Mouse (Mus musculus) heart, postnatal 4 days (tissue): ENCODE measurements around the gene Dip2a. TPM values are rescaled to one million over a fixed set of nuclear protein-coding genes. Genes with fewer than 3 reads are reported as not detected.

Source experiments
- DNase-seq: peaks from one replicate; pipeline ENCODE4 v3.0.0; 2021
- total RNA-seq, 2 experiments: library from RNA; stranded (reverse); gene quantifications; 2 replicates each; pipeline ENCODE4 v1.2.3; 2021

The Dip2a gene
- total RNA-seq, 2 experiments from 2014 or later: 28.4 to 31.6 TPM

DNA sequence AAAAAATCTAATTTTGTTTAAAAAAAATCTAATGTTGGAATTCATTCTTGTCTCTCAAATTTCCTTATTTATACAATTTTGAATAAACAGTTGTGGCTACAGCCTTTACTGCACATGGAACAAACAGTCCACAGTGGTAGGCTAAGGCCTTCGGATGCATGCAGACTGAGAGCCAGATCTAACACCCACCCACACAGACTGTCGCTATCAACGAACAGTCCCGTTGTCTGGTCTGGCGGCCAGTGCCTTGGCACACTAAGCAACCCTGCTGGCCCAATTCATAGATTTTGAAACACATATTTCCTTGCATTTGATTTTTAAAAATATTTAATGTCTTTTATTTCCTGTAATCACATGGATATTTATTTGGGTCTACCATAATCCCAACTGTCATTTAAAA, 45.0 kb downstream of the Dip2a start:
- no peak for DNase-seq

DNA sequence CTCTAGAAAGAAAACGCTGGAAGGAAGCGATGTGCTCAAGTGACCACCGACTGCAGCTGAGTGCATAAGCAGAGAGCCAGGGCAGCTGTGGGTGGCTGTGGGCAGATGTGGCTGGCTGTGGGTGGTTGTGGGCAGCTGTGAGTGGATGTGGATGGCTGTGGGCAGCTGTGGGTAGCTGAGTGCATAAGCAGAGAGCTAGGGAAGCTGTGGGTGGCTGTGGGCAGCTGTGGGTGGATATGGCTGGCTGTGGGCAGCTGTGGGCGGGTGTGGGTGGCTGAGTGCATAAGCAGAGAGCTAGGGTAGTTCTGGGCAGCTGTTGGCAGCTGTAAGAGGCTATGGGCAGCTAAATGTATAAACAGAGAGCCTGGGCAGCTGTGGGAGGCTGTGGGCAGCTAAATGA, 51.9 kb downstream of the Dip2a start:
- no peak for DNase-seq

DNA sequence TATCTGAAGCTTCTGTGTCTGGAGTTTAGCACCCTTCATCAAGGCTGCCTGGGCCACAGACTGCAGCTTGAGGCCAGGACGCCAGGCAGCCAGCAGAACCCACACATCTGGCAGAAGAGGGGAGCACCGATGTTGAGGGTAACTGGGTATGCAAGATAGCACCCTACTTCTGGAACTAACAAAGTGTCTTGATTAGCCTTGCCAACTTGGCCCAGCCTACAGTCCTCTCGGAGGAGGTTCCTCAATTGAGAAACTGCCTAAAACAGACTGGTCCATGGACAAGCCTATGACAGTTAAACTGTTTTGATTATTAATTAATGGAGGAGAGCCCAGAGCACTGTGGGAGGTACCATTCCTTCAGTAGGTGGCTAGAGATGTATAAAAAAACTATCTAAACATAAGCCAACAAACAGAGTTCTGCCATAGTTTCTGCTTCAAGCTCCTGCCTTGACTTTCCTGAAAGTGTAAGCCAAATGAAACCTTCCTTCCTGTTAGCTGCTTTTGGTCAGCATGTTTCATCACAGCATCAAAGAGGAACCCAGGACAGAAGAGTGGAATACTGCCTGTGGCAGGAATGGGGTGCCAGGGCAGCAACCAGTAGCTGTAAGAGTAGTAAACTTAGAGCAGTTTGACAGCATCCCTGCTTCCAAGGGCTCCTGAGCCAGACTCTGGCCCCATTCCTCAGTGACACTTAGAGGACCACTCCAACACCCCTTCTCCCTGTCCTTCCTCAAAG, 55.0 kb downstream of the Dip2a start:
- no peak for DNase-seq

DNA sequence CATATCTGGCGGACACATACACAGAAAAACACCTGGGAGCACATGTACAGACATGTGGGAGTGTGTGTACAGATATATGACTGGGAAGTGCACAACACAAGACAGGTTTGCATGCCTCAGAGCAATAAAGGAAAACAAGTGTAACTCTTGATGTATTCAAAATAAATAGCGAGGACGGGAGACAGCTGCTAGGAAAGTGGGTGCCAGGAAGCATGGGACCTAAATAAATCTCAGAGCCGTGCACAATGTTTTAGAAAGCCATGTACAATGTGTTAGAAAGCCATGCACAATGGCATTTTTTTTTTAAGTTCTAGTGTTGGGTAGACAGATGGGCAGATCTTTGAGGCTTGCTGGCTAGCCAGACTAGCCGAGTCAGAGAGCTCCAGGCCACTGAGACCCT, 56.0 kb downstream of the Dip2a start:
- no peak for DNase-seq

DNA sequence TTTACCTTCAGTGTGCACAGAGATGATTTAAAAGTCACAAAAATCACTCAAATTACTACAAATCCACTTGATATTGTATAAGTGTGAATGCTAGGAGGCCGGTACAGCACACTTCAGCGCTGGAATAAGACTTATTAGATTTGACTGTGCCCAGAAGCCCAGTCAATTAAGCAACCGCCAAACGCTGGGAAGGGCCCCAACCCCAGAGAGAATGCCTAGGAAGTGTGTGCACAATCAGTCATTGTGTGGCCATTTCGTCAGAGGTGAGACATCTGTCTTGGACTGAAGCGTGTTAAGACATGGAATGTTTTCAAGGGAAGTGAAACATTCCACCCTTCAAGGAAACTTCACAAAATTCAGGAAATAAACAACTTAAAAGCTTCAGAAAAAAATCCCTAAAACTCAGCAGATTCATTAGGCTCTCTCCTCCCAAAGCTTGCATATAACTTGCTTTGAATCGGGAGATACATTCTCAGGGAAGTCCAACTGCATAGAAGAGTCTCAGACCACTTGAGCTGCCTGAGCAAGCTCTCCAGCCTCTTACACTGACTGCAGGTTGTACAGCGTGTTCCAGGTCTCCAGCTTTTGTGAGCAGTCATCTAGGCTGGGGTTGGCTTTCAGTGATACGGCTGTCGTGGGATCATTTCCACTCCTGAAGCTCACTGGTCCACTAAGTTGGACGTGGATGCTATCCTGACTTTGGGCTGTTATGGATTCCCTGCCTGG, 56.7 kb downstream of the Dip2a start:
- DNase-seq: no peak

DNA sequence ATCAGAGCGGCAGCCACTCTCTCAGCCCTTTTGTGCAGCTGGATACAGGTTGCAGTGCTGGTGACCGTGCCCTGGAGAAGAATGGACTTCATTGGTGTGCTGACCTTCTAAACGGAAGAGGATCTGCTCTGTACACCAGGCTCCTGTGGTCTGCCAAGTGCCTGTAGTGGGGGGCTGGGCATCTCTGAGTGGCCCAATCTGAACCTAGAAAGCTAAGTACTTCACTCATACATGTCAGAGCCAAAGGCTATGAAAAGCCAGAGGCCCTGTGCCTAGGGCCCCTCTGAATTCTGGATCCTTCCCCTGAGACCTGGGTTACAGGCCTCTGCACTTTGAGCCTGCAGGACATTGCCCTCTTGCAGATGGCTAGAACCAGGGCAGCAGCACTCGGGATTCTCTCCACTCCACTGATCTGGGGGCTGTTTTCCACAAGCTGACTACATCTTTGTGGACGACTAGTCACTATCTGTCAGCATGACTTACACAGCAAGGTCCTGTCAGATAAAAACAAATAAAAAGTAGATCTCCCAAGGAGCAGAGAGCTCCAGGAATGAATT, 66.5 kb downstream of the Dip2a start:
- no peak for DNase-seq

DNA sequence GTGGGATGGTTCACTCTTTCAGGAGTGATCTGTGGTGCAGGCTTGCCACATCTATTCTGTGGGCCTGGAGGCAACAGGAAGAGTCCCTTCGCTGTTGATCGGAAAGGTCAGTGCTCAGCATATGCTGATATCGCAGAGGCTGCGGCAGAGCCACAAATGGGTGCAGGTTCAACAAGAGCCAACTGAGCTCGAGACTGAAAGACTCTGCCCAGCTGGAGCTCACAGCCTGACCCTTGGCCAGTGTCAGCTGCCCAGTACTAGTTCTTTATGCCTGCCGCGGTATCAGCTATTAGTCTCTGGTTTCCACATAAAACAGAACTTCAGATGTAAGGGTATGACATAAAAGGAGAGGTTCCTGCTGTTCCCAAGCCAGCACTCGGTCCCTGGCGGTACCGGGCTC, 69.8 kb downstream of the Dip2a start:
- DNase-seq: no peak

DNA sequence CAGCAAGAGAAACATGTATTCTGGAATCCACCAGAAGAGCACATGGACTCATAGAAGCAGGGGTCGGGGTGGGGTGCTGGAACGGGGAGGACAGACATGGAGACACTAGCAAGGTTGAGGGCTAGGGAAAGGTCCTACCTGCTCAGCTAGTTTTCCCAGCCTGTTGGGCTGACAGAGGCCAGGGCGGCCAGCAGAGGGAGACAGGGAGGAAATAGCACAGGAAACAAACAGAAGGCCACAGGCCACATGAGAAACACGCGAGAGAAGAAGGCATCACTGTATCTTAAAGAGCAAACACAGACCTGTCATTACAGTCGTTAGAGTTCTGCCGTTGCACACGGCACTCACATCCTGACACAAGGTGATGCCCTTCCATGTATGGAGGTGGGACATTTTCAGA, 73.9 kb downstream of the Dip2a start:
- DNase-seq: peak; percentile 56

DNA sequence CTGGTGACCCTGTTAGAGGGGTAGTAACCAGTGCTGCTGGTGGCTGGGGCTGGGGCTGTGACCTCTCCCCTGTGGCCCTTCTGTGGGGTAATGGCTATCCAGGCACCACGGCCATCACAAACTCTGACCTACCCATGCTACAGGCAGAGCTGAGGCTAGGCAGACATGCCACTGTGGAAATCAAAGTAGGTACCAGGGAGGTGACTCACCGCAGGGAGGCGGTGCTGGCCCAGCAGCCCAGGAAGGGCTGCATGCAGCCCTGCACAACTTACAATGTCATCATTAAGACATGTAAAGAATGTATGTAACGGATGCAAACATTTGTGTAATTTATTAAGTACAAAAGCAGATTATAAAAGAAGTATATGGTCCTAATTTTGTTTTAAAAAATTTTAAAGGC, 82.7 kb downstream of the Dip2a start:
- DNase-seq: no peak

DNA sequence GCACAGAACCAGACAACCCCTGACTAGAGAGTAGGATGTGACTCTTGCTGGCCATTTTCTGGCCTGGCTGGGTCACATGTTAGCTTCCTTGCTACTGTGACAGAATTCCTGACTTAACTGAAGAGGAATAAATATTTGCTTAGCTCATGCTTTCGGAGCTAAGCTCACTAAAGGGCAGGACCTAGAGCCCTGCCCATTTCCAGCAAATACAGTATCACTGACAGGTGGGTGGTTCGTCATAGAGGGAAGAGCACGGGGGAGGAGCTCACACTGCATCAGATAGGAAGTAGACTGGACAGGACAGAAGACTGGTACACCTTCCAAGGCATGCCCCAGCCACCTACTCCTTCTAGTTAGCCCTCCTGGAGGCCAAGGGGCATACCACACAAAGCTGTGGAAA, 83.6 kb downstream of the Dip2a start:
- no peak for DNase-seq

DNA sequence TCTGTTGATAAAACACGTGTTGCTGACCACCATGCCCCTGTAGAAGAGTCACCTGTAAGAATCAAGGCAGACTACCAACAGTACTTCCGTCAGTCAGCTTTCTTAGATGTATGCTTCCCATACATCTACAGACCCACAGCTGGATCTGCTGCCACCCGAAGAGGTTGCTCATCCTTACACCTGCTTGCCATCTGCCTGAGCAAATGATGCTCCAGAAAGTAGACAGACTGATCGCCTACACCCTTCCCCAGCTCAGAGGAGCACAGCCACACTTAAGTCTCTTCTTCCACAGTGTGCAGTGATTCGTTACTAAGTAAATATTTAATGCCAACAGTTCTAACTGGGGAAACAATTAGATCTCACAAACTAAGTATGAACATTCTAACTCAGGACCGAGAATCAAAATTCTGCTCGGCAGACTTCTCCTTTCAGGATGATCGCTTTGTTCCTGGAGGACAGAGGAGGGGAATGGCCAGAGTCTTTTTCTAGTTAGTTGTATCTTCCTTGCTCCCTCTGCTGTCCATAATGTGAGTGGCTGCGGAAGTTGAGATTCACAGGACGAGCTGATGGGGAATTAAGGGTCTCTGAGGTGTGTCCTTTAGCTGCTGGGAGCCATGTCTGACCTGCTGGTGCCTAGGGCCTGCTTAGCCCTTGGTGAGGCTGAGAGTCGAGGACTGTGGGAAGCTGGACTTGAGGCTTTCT, 84.6 kb downstream of the Dip2a start:
- DNase-seq: peak; percentile 39

DNA sequence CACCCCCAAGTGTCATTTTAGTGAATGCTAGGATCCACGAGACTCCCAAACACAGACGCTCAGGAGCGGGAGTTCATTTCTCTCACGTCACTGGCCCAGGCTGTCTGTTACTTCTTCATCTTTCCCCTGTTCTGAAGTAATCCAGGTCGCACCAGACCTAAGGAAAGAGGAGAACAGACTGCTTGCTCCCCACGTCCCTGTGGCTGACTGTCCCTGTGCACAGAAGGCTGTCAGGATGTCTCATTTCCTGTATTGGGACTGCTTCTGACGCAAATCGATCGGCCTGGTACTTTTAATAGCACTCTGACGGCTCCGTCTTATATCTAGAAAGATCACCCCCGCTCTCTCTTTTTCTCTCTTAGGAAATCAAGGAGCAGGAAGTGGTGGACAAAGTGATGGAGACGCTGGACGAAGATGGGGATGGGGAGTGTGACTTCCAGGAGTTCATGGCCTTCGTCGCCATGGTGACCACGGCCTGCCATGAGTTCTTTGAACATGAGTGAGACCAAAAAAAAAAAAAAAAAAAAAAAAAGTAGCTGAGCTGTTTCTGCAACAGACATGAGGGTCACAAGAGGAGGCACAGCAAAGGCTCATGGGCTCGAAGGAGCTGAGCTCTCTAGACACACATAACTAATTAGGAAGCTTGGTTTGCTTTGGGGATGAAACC, 85.4 kb downstream of the Dip2a start:
- DNase-seq: no peak

DNA sequence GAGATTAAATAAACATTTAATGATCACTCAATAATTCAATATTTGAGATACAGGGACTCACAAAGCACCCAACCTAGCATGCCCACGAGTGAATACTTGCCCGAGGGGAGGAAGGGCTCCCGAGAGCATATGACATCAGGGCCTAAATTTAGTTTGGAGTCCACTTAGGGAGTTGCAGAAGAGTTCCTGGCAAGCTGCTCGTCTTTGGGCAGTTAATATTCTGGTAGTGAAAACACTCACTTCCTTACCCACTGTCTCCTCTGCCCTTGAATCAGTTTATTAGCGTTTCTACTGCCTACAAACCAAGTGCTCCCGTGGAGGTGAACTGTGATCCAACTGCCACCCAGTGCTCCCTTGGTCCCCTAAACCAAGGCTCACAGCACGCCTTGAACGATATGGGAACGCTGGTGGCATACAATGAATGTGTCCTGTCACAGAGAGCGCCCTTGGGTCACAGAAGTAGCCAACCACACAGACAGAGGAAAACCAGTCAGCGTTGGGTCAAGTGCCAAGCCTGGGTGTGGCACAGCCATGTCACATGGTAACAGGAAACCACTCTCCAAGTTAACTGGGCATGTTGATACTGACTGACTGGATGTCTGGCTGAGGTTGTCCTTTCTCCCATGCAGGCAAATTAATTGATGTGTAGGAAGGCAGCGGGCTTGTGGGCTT, 87.2 kb downstream of the Dip2a start:
- DNase-seq: peak; percentile 86

DNA sequence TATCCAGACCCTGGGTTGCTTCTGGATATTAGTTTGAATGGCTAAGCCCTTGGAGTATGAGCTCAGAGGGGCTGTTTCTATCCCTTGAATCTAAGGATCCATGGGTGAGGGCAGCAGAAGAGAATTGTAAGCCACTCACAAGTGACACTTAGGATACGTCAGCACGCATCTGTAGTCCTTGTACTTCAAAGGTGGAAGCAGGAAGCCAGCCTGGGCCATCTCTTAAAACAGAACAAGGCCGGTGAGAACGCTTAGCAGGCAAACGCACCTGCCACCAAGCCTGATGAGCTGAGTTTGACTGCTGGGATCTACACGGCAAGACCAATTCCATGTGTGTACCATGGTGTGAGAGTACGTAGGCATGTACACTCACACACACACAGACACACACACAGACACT, 87.9 kb downstream of the Dip2a start:
- no peak for DNase-seq

DNA sequence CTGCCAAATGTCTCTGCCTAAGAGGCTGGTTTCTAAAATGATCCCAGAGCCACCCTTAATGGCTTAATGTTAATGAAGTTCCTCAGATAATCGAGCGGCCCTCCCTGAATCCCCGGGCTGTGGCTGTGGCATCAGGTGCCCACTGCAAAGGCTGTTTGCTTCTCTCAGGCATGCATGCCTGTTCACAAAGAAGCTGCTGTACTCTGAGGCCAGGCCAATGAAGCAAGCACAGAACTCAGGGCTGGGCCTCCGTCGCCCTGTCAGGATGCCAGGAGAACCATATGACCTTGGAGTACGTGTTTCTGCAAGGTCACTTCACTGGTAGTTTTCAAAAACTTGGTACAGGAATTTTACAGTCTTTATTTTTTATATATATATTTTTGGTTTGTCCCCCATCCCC, 89.5 kb downstream of the Dip2a start:
- no peak for DNase-seq

DNA sequence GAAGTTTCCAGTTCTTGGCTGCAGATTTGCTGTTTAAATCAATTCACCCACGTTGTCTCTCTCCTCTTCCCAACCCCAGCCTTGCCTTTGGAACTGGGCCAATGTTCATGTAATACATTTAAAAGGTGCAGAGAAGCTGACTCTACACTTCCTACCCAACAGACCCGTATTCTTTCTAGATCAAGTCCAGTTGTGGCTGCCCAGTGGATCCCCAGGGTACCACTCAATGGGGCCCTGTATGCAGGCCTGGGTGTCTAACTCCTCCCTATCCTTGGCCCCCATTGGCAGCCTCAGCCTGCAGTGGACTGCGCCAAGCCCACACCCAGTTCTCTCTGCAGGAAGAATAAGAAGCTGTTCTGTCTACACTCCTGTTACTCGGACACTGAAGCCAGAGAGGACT, 91.6 kb downstream of the Dip2a start, which contains the start of gene S100b:
Gene S100b, plus strand, starts transcription at position 318 of the 400 bp plus-strand sequence.
- peak; percentile 46 for DNase-seq

DNA sequence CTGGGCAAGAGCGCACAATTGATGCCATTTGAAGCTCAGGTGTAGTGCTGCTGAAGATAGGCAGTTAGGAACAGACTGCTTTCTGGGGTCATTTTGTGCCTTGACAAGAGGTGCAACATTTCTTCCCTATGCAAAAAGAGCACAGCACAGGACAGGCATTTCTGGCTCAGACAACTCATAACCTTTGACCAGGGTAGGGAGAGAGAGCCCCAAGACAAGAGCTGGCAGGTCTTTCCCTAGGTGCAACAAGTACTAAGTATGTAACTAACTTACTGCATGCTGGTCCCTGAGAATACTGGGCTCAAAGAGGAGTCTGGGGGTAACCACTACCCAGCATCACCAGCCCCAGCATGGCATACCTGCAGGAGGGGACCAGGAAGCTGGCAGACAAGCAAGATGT, 92.0 kb downstream of the Dip2a start:
- no peak for DNase-seq

DNA sequence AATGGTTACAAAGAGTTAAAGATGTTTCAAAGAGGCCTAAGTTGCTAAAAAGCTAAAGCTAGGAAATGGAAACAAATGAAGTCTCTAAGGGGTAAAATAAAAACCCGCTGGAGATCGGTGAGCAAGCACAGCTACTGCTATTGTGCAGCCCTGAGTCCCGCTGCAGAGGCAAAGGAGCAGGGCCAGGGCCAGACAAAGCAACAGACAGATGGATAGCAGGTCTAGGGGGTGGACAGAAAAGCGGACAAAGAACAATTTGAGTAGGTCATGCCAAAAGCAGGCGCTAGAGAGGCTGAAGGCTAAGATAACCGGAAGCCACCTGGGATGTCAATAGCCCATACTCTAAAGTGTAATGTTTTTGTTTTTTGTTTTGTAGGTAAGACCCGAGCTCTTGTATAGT, 94.2 kb downstream of the Dip2a start:
- no peak for DNase-seq

DNA sequence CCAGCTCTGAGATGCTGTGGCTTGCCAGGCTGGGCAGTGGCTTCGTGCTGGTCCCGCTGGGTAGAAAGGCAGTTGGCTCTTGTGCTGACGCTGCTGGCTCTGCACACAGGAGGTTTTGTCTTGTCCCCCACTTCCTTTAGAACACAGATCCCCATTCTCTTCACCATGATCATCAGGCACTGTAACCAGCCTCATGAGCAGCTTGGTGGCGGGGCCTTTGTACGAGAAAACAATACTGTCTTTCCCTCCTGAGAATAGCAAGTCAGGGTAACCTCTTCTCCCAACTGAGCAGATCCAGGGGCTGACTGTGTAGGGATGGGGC, 96.5 kb downstream of the Dip2a start:
- no peak for DNase-seq

DNA sequence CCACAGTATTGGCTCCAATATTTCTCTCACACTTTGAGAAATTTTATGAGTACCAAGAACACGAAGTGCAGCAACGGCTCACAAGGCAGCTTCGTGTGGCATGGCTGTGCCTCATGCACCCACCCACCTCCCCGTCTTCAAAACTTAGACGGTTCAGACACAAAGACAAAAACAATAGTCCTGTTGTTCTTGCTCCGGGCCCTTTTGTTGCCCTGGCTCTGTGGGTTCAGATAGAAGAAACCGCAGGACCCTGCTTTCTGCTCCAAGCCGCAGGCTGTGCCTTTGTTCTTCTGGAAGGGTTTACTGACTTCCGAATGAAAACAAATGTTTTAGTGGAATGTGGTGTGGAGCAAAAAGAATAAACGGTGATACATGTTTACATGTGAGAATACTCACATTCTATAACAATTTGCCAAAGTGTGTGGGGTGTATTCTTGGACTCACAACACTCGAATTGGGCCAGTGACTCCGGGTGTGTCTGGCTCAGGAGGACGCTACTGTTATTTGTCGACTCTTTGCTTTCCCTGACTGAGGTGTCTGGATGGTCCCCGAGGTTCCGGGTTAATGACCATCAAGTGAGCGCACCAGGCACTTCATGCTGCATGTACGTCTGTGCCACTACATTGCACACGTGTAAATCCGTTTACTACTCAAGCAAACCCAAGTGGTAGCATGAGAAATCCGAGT, 97.0 kb downstream of the Dip2a start:
- DNase-seq: no peak

DNA sequence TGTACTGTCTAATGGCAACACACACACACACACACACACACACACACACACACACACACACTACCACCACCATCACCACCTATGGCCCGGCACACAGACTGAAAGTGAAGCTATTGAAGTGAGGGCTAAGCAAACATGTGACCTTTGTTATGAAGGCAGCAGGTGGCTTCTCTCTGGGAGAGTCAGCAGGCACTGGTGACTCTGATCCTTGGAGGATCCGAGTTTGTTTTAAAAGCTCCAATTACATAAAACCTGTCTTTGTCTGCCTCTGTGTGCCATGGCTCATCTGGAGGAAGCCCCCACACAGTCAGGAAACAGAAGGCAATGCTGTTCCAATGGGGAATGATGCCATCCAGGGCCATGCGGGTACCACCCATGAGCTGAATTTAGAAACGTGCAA, 98.5 kb downstream of the Dip2a start:
- no peak for DNase-seq

DNA sequence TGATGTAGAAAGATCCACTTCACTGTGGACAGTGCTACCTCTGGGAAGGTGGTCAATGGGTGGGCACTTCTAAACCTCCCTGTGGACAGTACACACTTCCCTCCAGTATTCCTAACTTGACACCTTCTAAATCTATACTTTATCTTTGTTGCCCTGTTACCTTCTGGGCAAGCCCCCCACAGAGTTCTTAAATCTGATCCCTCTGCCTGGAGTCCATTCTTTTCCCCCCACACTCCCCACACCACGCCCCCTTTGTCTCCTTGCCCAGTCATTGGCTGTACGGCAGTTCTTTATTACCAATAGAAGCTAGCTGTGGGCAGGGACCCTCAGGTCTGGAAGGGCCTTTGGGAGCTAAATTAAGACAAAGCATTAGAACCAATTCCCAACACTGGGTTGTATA, 100.0 kb downstream of the Dip2a start:
- no peak for DNase-seq
